Mouse (Mus musculus): ENCODE measurements at regions not wholly inside any gene's neighbourhood (a gene's known extent, or its start where the extent isn't known, plus 50 kb on each side); places are given as distances from the start of the nearest gene placed in this dataset.
"Not testable (repeated sequence)": the region's sequence is repeated elsewhere in the genome, so short reads cannot be mapped to it uniquely, and the experiment has no call there.

DNA sequence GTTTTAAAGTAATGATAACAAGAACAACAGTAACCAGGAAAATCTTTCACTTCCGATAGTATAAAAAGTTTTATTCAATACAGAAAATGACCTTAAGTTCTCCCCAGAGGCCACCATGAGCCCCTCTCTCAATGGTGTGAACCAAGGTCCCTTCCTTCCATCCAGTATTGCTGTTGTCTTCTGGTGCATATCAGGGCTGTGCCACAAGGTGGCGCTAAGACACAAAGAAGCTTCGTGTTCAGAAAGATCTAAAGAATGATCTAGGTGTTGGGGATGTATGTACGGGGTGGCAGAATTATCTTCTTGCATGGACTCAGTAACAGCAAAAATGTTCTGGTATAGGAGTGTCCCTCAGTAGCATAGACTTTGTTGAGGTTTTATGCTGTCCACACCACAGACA lies 66.6 kb downstream of the Gm15023 start:
- not testable (repeated sequence) for TF ChIP-seq GATA1 (IDR thresholded peaks at IDR 0.05; ENCODE audit: borderline replicate concordance, low read length); FLI1 (IDR thresholded peaks at IDR 0.05; ENCODE audit: low read length)

Measured in megakaryocyte, embryonic 14.5 days (primary cell).